Mouse (Mus musculus): ENCODE data around the gene Cfap97d1. TPM values are rescaled to one million over a fixed set of nuclear protein-coding genes. Genes with fewer than 3 reads are reported as not detected.

Cfap97d1 gene
- polyA plus RNA-seq, 1 experiment from 2014 or later: 0.20 TPM

DNA sequence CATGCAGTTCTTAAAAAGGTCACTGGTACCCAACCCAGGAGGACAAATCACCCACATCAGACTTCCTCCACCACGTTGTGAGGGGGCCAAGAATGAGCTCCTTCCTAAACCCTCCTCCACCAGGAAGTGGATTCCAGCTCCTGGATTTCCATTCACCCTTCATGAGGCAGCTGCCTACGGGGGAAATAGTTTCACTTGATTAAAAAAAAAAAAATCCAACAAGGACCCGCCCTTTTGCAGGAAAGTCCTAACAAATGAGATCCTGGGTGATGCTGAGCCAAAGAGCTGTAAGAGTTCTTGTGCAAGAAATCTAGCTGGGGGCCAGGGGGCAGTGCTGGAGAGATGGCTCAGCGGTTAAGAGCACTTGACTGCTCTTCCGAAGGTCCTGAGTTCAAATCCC lies 14.2 kb downstream of the Cfap97d1 start:
- DNase-seq (ENCODE audit: low spot score) (peak; percentile 71), ATAC-seq (peak; percentile 40)
- TF ChIP-seq EP300 (IDR thresholded peaks at IDR 0.05) (peak; percentile 36; the same call in 1 of the 2 replicates), CTCF (IDR thresholded peaks at IDR 0.05) (no peak)
- Histone ChIP-seq H3K9me3 (ENCODE audit: low read length) (no peaks in the 10 kb centered on the region), H3K27me3 (replicated peaks; ENCODE audit: insufficient read depth, low read length) (no peaks in the 10 kb centered on the region), H3K4me1 (ENCODE audit: insufficient read depth, low read depth, low read length) (no peaks in the 10 kb centered on the region), H3K27ac (ENCODE audit: low read length) (no peak overlapping the region), H3K36me3 (ENCODE audit: insufficient read depth, low read length) (no peaks in the 10 kb centered on the region), H3K4me3 (ENCODE audit: low read depth, low read length) (no peak overlapping the region), H3K4me2 (replicated peaks; ENCODE audit: low read depth, low read length) (no peak overlapping the region), H3K9ac (replicated peaks; ENCODE audit: low read depth) (no peak overlapping the region)
- 30% methylated on average over 5 of the region's 5 CpGs for WGBS

DNA sequence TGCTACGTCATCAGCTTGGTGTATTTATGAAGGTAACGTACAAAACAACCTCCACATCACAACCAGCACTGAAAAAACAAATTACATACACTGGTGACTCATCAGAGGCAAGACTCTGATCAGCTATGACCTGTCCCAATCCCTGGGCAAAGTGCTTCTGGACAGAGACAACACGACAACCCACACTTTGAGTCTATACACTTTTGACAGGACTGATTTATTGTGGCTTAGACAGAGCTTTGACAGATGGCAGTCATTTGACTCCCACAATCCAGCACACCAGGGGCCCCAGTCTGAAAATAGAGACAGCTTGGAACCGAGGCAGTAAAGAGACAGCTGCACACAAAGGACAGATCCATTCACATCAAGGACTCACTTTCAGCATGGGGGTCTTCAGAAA lies 15.4 kb downstream of the Cfap97d1 start:
- no peak for DNase-seq (ENCODE audit: low spot score)
- Histone ChIP-seq H3K27ac (ENCODE audit: low read length) (no peak overlapping the region), H3K9me3 (ENCODE audit: low read length) (no peaks in the 10 kb centered on the region), H3K9ac (replicated peaks; ENCODE audit: low read depth) (no peak overlapping the region), H3K27me3 (replicated peaks; ENCODE audit: insufficient read depth, low read length) (no peaks in the 10 kb centered on the region), H3K4me2 (replicated peaks; ENCODE audit: low read depth, low read length) (no peak overlapping the region), H3K36me3 (ENCODE audit: insufficient read depth, low read length) (no peaks in the 10 kb centered on the region), H3K4me3 (ENCODE audit: low read depth, low read length) (no peak overlapping the region), H3K4me1 (ENCODE audit: insufficient read depth, low read depth, low read length) (no peaks in the 10 kb centered on the region)
- ATAC-seq: no peak
- WGBS: 58% methylated on average over 4 of the region's 4 CpGs
- TF ChIP-seq CTCF (IDR thresholded peaks at IDR 0.05): no peak
- no peak for TF ChIP-seq EP300 (IDR thresholded peaks at IDR 0.05)

DNA sequence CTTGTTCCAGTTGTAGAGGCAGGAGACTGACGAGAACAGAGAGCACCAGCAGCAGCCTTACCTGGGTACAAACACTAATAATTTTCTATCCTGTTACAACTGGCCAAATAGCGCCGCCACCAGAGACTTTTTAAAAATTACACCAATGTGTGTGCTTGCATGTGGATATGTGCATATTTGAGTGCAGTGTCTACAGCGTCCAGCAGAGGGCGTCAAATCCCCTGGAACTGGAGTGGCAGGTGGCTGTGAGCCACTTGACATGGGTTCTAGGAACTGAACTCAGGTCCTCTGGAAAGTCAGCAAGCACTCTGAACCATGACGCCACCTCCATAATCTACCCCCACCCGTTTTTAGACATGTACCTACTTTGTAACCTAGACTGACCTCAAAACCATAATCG lies 20.2 kb downstream of the Cfap97d1 start:
- ATAC-seq: no peak
- 92% methylated on average over 8 of the region's 8 CpGs for WGBS
- no peak overlapping the region for H3K4me2 ChIP-seq (replicated peaks; ENCODE audit: low read depth, low read length)

DNA sequence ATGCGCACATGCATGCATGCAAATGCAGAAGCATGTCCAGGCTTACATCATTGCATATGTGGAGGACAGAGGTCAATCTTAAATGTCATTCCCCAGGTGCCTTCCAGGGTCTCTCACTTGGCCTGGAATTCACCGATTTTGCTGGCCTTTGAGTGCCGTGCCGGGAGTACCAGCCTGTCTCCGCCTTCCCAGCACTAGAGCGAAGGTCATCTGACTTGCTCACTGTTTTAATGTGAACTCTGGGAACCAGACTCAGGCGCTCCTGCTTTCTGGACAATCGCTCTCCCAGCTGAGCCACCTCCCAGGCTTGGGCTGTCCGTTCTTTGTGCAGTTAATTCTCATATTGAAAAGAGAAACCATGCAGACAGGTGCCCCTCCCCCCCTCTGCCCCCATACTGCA lies 22.2 kb downstream of the Cfap97d1 start:
- no peaks in the 10 kb centered on the region for H3K27me3 ChIP-seq (replicated peaks; ENCODE audit: insufficient read depth, low read length)
- H3K27ac ChIP-seq (ENCODE audit: low read length): no peak overlapping the region
- no peak overlapping the region for H3K4me2 ChIP-seq (replicated peaks; ENCODE audit: low read depth, low read length)
- H3K9me3 ChIP-seq (ENCODE audit: low read length): no peaks in the 10 kb centered on the region
- no peak for DNase-seq (ENCODE audit: low spot score)
- no peak overlapping the region for H3K4me3 ChIP-seq (ENCODE audit: low read depth, low read length)
- no peaks in the 10 kb centered on the region for H3K4me1 ChIP-seq (ENCODE audit: insufficient read depth, low read depth, low read length)
- no peak for ATAC-seq
- TF ChIP-seq CTCF (IDR thresholded peaks at IDR 0.05) (no peak), EP300 (IDR thresholded peaks at IDR 0.05) (no peak)
- H3K9ac ChIP-seq (replicated peaks; ENCODE audit: low read depth): no peak overlapping the region
- no peaks in the 10 kb centered on the region for H3K36me3 ChIP-seq (ENCODE audit: insufficient read depth, low read length)
- 62% methylated on average over 9 of the region's 9 CpGs for WGBS

More for the DNA sequence above, 20.2 kb downstream of the Cfap97d1 start:
- DNase-seq (ENCODE audit: low spot score): no peak
- Histone ChIP-seq H3K4me3 (ENCODE audit: low read depth, low read length) (no peak overlapping the region), H3K27me3 (replicated peaks; ENCODE audit: insufficient read depth, low read length) (no peaks in the 10 kb centered on the region), H3K9ac (replicated peaks; ENCODE audit: low read depth) (no peak overlapping the region), H3K27ac (ENCODE audit: low read length) (no peak overlapping the region), H3K9me3 (ENCODE audit: low read length) (no peaks in the 10 kb centered on the region), H3K36me3 (ENCODE audit: insufficient read depth, low read length) (no peaks in the 10 kb centered on the region), H3K4me1 (ENCODE audit: insufficient read depth, low read depth, low read length) (no peaks in the 10 kb centered on the region)
- TF ChIP-seq EP300 (IDR thresholded peaks at IDR 0.05): no peak
- peak; percentile 50 for TF ChIP-seq CTCF (IDR thresholded peaks at IDR 0.05)

DNA sequence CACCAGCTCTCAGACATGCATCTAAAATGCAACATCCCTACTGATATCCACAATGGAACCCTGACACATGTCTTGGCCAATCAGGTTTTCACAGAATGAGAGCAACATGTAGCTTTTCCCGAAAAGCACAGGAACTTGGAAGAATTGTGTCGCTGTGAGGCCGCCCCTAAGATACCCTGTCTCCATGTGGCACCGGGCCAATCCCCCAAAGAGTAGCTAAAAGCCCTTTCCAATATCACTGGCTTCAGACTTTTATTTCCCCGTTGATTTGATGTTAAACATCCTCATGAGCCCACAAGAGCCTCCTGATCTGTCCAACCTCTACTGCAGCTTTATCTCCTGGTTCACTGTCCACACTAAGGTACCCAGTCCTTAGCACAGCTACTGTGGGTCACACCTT lies 22.6 kb downstream of the Cfap97d1 start:
- H3K4me1 ChIP-seq (ENCODE audit: insufficient read depth, low read depth, low read length): no peaks in the 10 kb centered on the region
- DNase-seq (ENCODE audit: low spot score) (no peak), ATAC-seq (no peak)
- H3K4me2 ChIP-seq (replicated peaks; ENCODE audit: low read depth, low read length): no peak overlapping the region
- H3K36me3 ChIP-seq (ENCODE audit: insufficient read depth, low read length): no peaks in the 10 kb centered on the region
- 77% methylated on average over 5 of the region's 5 CpGs for WGBS
- no peaks in the 10 kb centered on the region for H3K9me3 ChIP-seq (ENCODE audit: low read length)
- TF ChIP-seq CTCF (IDR thresholded peaks at IDR 0.05) (no peak), EP300 (IDR thresholded peaks at IDR 0.05) (no peak)
- no peak overlapping the region for H3K9ac ChIP-seq (replicated peaks; ENCODE audit: low read depth)
- H3K27me3 ChIP-seq (replicated peaks; ENCODE audit: insufficient read depth, low read length): no peaks in the 10 kb centered on the region
- no peak overlapping the region for H3K27ac ChIP-seq (ENCODE audit: low read length)
- no peak overlapping the region for H3K4me3 ChIP-seq (ENCODE audit: low read depth, low read length)

DNA sequence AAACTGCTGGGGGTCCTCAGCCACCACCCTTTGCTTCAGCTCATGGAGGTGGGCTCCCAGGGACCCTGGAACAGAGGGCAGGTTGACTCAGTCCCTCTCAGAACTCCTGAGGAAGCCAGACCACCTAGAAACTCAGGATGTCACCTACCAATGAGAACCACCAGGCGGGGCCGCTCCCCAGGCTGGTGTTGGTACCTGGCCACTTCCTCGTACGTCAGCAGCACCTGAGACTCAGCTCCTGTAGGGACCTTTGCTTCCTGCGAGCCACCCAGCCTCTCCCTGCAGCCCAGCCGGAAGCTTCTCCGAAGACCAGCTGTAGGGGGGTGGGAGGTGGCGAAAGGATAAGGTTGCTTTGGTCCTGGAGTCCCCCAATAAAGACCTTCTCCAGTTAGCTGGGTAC lies 24.3 kb downstream of the Cfap97d1 start:
- Histone ChIP-seq H3K27me3 (replicated peaks; ENCODE audit: insufficient read depth, low read length) (no peaks in the 10 kb centered on the region), H3K4me1 (ENCODE audit: insufficient read depth, low read depth, low read length) (no peaks in the 10 kb centered on the region), H3K4me3 (ENCODE audit: low read depth, low read length) (no peak overlapping the region), H3K27ac (ENCODE audit: low read length) (no peak overlapping the region), H3K4me2 (replicated peaks; ENCODE audit: low read depth, low read length) (no peak overlapping the region), H3K9ac (replicated peaks; ENCODE audit: low read depth) (no peak overlapping the region), H3K36me3 (ENCODE audit: insufficient read depth, low read length) (no peaks in the 10 kb centered on the region), H3K9me3 (ENCODE audit: low read length) (no peaks in the 10 kb centered on the region)
- 88% methylated on average over 8 of the region's 8 CpGs for WGBS
- ATAC-seq (no peak), DNase-seq (ENCODE audit: low spot score) (no peak)
- no peak for TF ChIP-seq CTCF (IDR thresholded peaks at IDR 0.05)
- TF ChIP-seq EP300 (IDR thresholded peaks at IDR 0.05): no peak
